Mouse (Mus musculus): ENCODE results near the gene Lrrc75b. TPM values are rescaled to one million over a fixed set of nuclear protein-coding genes. Genes with fewer than 3 reads are reported as not detected.

The Lrrc75b gene
- total and polyA plus RNA-seq, 2 experiments: under 0.01 TPM; not detected in 1

GRCm38 (mm10) chr10:75566321-75566720 lies 6.2 kb upstream of the Lrrc75b start:
- H3K4me3 ChIP-seq (ENCODE audit: insufficient read depth, low read depth, low read length): no peak overlapping the region
- H3K36me3 ChIP-seq (ENCODE audit: control insufficient read depth, insufficient read depth, low read length): no peaks in the 10 kb centered on the region
- no peak overlapping the region for H3K27ac ChIP-seq (replicated peaks; ENCODE audit: insufficient read depth, low read depth, low read length)
- DNase-seq (ENCODE audit: extremely low read depth, low read depth, low spot score): no peak
- no peaks in the 10 kb centered on the region for H3K4me1 ChIP-seq (ENCODE audit: control insufficient read depth, insufficient read depth, low read length)
- no peak overlapping the region for H3K9ac ChIP-seq (ENCODE audit: low read depth, low read length)
- no peaks in the 10 kb centered on the region; the same call in 1 of the 2 replicates for H3K27me3 ChIP-seq (ENCODE audit: control insufficient read depth, insufficient read depth, low read length)
- no peaks in the 10 kb centered on the region for H3K79me2 ChIP-seq (ENCODE audit: control insufficient read depth, insufficient read depth, low read length)
- TF ChIP-seq POLR2A (IDR thresholded peaks at IDR 0.05; ENCODE audit: extremely low read depth, insufficient read depth, low read length) (no peak), CTCF (IDR thresholded peaks at IDR 0.05; ENCODE audit: low read depth, low read length) (no peak)
- 76% methylated on average over 5 of the region's 5 CpGs for WGBS

GRCm38 (mm10) chr10:75565906-75566305 lies 5.8 kb upstream of the Lrrc75b start:
- H3K79me2 ChIP-seq (ENCODE audit: control insufficient read depth, insufficient read depth, low read length): no peaks in the 10 kb centered on the region
- H3K27ac ChIP-seq (replicated peaks; ENCODE audit: insufficient read depth, low read depth, low read length): no peak overlapping the region
- no peak overlapping the region for H3K4me3 ChIP-seq (ENCODE audit: insufficient read depth, low read depth, low read length)
- no peak overlapping the region for H3K9ac ChIP-seq (ENCODE audit: low read depth, low read length)
- DNase-seq (ENCODE audit: extremely low read depth, low read depth, low spot score): no peak
- TF ChIP-seq CTCF (IDR thresholded peaks at IDR 0.05; ENCODE audit: low read depth, low read length) (no peak), POLR2A (IDR thresholded peaks at IDR 0.05; ENCODE audit: extremely low read depth, insufficient read depth, low read length) (no peak)
- H3K4me1 ChIP-seq (ENCODE audit: control insufficient read depth, insufficient read depth, low read length): no peaks in the 10 kb centered on the region
- 38% methylated on average over 7 of the region's 7 CpGs for WGBS
- H3K36me3 ChIP-seq (ENCODE audit: control insufficient read depth, insufficient read depth, low read length): no peaks in the 10 kb centered on the region
- H3K27me3 ChIP-seq (ENCODE audit: control insufficient read depth, insufficient read depth, low read length): no peaks in the 10 kb centered on the region; the same call in 1 of the 2 replicates

GRCm38 (mm10) chr10:75565436-75565835 lies 5.3 kb upstream of the Lrrc75b start:
- no peak for TF ChIP-seq CTCF (IDR thresholded peaks at IDR 0.05; ENCODE audit: low read depth, low read length)
- no peak for TF ChIP-seq POLR2A (IDR thresholded peaks at IDR 0.05; ENCODE audit: extremely low read depth, insufficient read depth, low read length)
- H3K79me2 ChIP-seq (ENCODE audit: control insufficient read depth, insufficient read depth, low read length): no peaks in the 10 kb centered on the region
- 66% methylated on average over 6 of the region's 6 CpGs for WGBS
- H3K4me1 ChIP-seq (ENCODE audit: control insufficient read depth, insufficient read depth, low read length): 0 out of 2 replicates have a peak, but pooled peaks cover under 1% of the 10 kb centered on the region
- H3K27ac ChIP-seq (replicated peaks; ENCODE audit: insufficient read depth, low read depth, low read length): no peak overlapping the region
- no peak for DNase-seq (ENCODE audit: extremely low read depth, low read depth, low spot score)
- H3K27me3 ChIP-seq (ENCODE audit: control insufficient read depth, insufficient read depth, low read length): no peaks in the 10 kb centered on the region; the same call in 1 of the 2 replicates
- H3K4me3 ChIP-seq (ENCODE audit: insufficient read depth, low read depth, low read length): no peak overlapping the region
- H3K36me3 ChIP-seq (ENCODE audit: control insufficient read depth, insufficient read depth, low read length): no peaks in the 10 kb centered on the region
- H3K9ac ChIP-seq (ENCODE audit: low read depth, low read length): no peak overlapping the region

- Histone ChIP-seq H3K27me3 (ENCODE audit: control insufficient read depth, insufficient read depth, low read length) (peaks cover 2% of the 10 kb centered on the region; the same call in 1 of the 2 replicates), H3K4me1 (ENCODE audit: control insufficient read depth, insufficient read depth, low read length) (0 out of 2 replicates have a peak, but pooled peaks cover 2% of the 10 kb centered on the region), H3K27ac (replicated peaks; ENCODE audit: insufficient read depth, low read depth, low read length) (no peak overlapping the region), H3K4me3 (ENCODE audit: insufficient read depth, low read depth, low read length) (no peak overlapping the region), H3K9ac (ENCODE audit: low read depth, low read length) (no peak overlapping the region), H3K79me2 (ENCODE audit: control insufficient read depth, insufficient read depth, low read length) (no peaks in the 10 kb centered on the region), H3K36me3 (ENCODE audit: control insufficient read depth, insufficient read depth, low read length) (no peaks in the 10 kb centered on the region)
- no peak for TF ChIP-seq POLR2A (IDR thresholded peaks at IDR 0.05; ENCODE audit: extremely low read depth, insufficient read depth, low read length)
- no peak for TF ChIP-seq CTCF (IDR thresholded peaks at IDR 0.05; ENCODE audit: low read depth, low read length)
- WGBS: 86% methylated on average over 12 of the region's 12 CpGs
- no peak for DNase-seq (ENCODE audit: extremely low read depth, low read depth, low spot score)
These were observed 4.6 kb upstream of the Lrrc75b start for GRCm38 (mm10) chr10:75564687-75565265.

GRCm38 (mm10) chr10:75562596-75562995 lies 2.5 kb upstream of the Lrrc75b start:
- H3K27ac ChIP-seq (replicated peaks; ENCODE audit: insufficient read depth, low read depth, low read length): no peak overlapping the region
- no peak for DNase-seq (ENCODE audit: extremely low read depth, low read depth, low spot score)
- TF ChIP-seq POLR2A (IDR thresholded peaks at IDR 0.05; ENCODE audit: extremely low read depth, insufficient read depth, low read length) (no peak), CTCF (IDR thresholded peaks at IDR 0.05; ENCODE audit: low read depth, low read length) (no peak)
- 0 out of 2 replicates have a peak, but pooled peaks cover 2% of the 10 kb centered on the region for H3K4me1 ChIP-seq (ENCODE audit: control insufficient read depth, insufficient read depth, low read length)
- H3K4me3 ChIP-seq (ENCODE audit: insufficient read depth, low read depth, low read length): no peak overlapping the region
- peaks cover 9% of the 10 kb centered on the region for H3K27me3 ChIP-seq (ENCODE audit: control insufficient read depth, insufficient read depth, low read length)
- no peaks in the 10 kb centered on the region for H3K79me2 ChIP-seq (ENCODE audit: control insufficient read depth, insufficient read depth, low read length)
- no peak overlapping the region for H3K9ac ChIP-seq (ENCODE audit: low read depth, low read length)
- 83% methylated on average over 8 of the region's 8 CpGs for WGBS
- no peaks in the 10 kb centered on the region for H3K36me3 ChIP-seq (ENCODE audit: control insufficient read depth, insufficient read depth, low read length)

- no peaks in the 10 kb centered on the region for H3K79me2 ChIP-seq (ENCODE audit: control insufficient read depth, insufficient read depth, low read length)
- no peak within 1 kb of the TSS for H3K9ac ChIP-seq (ENCODE audit: low read depth, low read length)
- H3K36me3 ChIP-seq (ENCODE audit: control insufficient read depth, insufficient read depth, low read length): no peaks in the 10 kb centered on the region
- H3K27ac ChIP-seq (replicated peaks; ENCODE audit: insufficient read depth, low read depth, low read length): no peak within 1 kb of the TSS
- DNase-seq (ENCODE audit: extremely low read depth, low read depth, low spot score): no peak
- H3K4me1 ChIP-seq (ENCODE audit: control insufficient read depth, insufficient read depth, low read length): 0 out of 2 replicates have a peak, but pooled peaks cover 2% of the 10 kb centered on the region
- no peak within 1 kb of the TSS for H3K4me3 ChIP-seq (ENCODE audit: insufficient read depth, low read depth, low read length)
- TF ChIP-seq POLR2A (IDR thresholded peaks at IDR 0.05; ENCODE audit: extremely low read depth, insufficient read depth, low read length) (no peak), CTCF (IDR thresholded peaks at IDR 0.05; ENCODE audit: low read depth, low read length) (no peak)
- peaks cover 9% of the 10 kb centered on the region for H3K27me3 ChIP-seq (ENCODE audit: control insufficient read depth, insufficient read depth, low read length)
- whole genome bisulfite sequencing: 72% methylated on average over 10 of the region's 10 CpGs
These were observed 1.0 kb upstream of the Lrrc75b start, which contains the start of gene Ggt1 for GRCm38 (mm10) chr10:75561071-75561654. Gene Ggt1, plus strand, starts transcription at chr10:75561604.

All from liver, adult 2 months (tissue).